In genomic region chr2:73080084-73080483, GRCm38 (mm10) we compare ENCODE assay signal across 14 mouse cellular contexts.
A peak's percentile ranks its signal among the peaks of the same experiment; 100 is the strongest.
DNase-seq lines count a peak whose midpoint lies in the region; ATAC-seq and TF ChIP-seq lines count a peak whose summit lies in the region.
"Had no signal": no experiment of that assay in that cellular context is flagged by ENCODE, and none has a peak within 500 bp of the region (broad histone marks: within the 10 kb centered on the region; RNA-seq: fewer than 3 reads in every experiment).

No protein-coding gene starts in this region.

- H3K4me3 ChIP-seq in heart, adult 2 months = no peak overlapping the region
- no peak overlapping the region for H3K4me3 ChIP-seq in midbrain, postnatal 0 days (ENCODE audit: low read depth, low read length)
- no peak overlapping the region for H3K4me3 ChIP-seq in midbrain, embryonic 13.5 days (replicated peaks)
- H3K4me3 ChIP-seq: hindbrain, embryonic 12.5 days; limb, embryonic 15.5 days had no signal

- TF ChIP-seq CTCF in heart, adult 2 months (IDR thresholded peaks at IDR 0.05) = 0 out of 2 replicates have a peak, but pooled peaks have one; percentile 16
- peak; percentile 57 for TF ChIP-seq CTCF in midbrain, postnatal 0 days (IDR thresholded peaks at IDR 0.05)

- H3K4me1 ChIP-seq in heart, adult 2 months (ENCODE audit: control insufficient read depth, insufficient read depth, low read length) = no peaks in the 10 kb centered on the region
- H3K4me1 ChIP-seq in midbrain, postnatal 0 days (ENCODE audit: insufficient read depth, low read length) = no peaks in the 10 kb centered on the region
- 0 out of 2 replicates have a peak, but pooled peaks cover under 1% of the 10 kb centered on the region for H3K4me1 ChIP-seq in midbrain, embryonic 13.5 days (replicated peaks)
- H3K4me1 ChIP-seq: limb, embryonic 15.5 days had no signal

- H3K4me2 ChIP-seq in midbrain, postnatal 0 days (ENCODE audit: low read depth, low read length, poor library complexity, severe bottlenecking) = no peak overlapping the region
- no peak overlapping the region for H3K4me2 ChIP-seq in midbrain, embryonic 13.5 days (replicated peaks)
- H3K4me2 ChIP-seq: hindbrain, embryonic 12.5 days; limb, embryonic 15.5 days had no signal

- no peaks in the 10 kb centered on the region for H3K27me3 ChIP-seq in heart, adult 2 months (ENCODE audit: control insufficient read depth, insufficient read depth, low read length)
- no peaks in the 10 kb centered on the region for H3K27me3 ChIP-seq in midbrain, postnatal 0 days (ENCODE audit: insufficient read depth, low read length)
- H3K27me3 ChIP-seq in midbrain, embryonic 13.5 days = no peaks in the 10 kb centered on the region
- H3K27me3 ChIP-seq: hindbrain, embryonic 12.5 days; limb, embryonic 15.5 days had no signal

- no peak overlapping the region for H3K27ac ChIP-seq in heart, adult 2 months
- no peak overlapping the region for H3K27ac ChIP-seq in midbrain, postnatal 0 days (ENCODE audit: low read depth, low read length)
- H3K27ac ChIP-seq in midbrain, embryonic 13.5 days = no peak overlapping the region
- H3K27ac ChIP-seq: hindbrain, embryonic 12.5 days; limb, embryonic 15.5 days had no signal

- no peaks in the 10 kb centered on the region for H3K9me3 ChIP-seq in midbrain, postnatal 0 days (ENCODE audit: low read length)
- H3K9me3 ChIP-seq in midbrain, embryonic 13.5 days = no peaks in the 10 kb centered on the region
- H3K9me3 ChIP-seq: hindbrain, embryonic 12.5 days; limb, embryonic 15.5 days had no signal

- 25% methylated on average over 2 of the region's 2 CpGs for WGBS in heart, adult 2 months
- 77% methylated on average over 2 of the region's 2 CpGs for whole genome bisulfite sequencing in midbrain, postnatal 0 days
- no CpG with 5 or more reads among the region's 2 CpGs for WGBS in midbrain, embryonic 13.5 days

- no peak overlapping the region for H3K9ac ChIP-seq in heart, adult 2 months (ENCODE audit: low read depth, low read length)
- no peak overlapping the region for H3K9ac ChIP-seq in midbrain, postnatal 0 days (replicated peaks; ENCODE audit: low read length, poor library complexity, severe bottlenecking)
- H3K9ac ChIP-seq in midbrain, embryonic 13.5 days (replicated peaks) = no peak overlapping the region
- H3K9ac ChIP-seq: hindbrain, embryonic 12.5 days; limb, embryonic 15.5 days had no signal

- H3K79me2 ChIP-seq in heart, adult 2 months (replicated peaks; ENCODE audit: control insufficient read depth, insufficient read depth, low read length) = no peaks in the 10 kb centered on the region

- H3K36me3 ChIP-seq in heart, adult 2 months (ENCODE audit: control insufficient read depth, insufficient read depth, low read length) = no peaks in the 10 kb centered on the region
- H3K36me3 ChIP-seq in midbrain, postnatal 0 days (ENCODE audit: insufficient read depth, low read length) = no peaks in the 10 kb centered on the region
- no peaks in the 10 kb centered on the region for H3K36me3 ChIP-seq in midbrain, embryonic 13.5 days
- H3K36me3 ChIP-seq: hindbrain, embryonic 12.5 days; limb, embryonic 15.5 days had no signal

- intact Hi-C loops in heart, adult 2 months (cut with DNase I) = no loop called here
- intact Hi-C loops in heart, postnatal 10 days (cut with DNase I) = no loop called here

- DNase-seq in heart, adult 2 months = no peak
- no peak for DNase-seq in heart, postnatal 10 days
- DNase-seq in midbrain, postnatal 0 days (ENCODE audit: low spot score) = peak; percentile 32
- DNase-seq in T-cell, adult 2 months (ENCODE audit: low spot score) = peak; percentile 11
- peak; percentile 29 for DNase-seq in naive thymus-derived CD4-positive, alpha-beta T cell, adult 2 months (ENCODE audit: low read depth)
- no peak for DNase-seq in adrenal gland, adult 8-10 months
- DNase-seq in gastrocnemius, postnatal 4 days (ENCODE audit: low spot score in 2 of 2) = no peak
- DNase-seq: cerebellum, adult 18-20 months; thymus, adult 2 months had no signal

- no peak for TF ChIP-seq POLR2A in heart, adult 2 months (IDR thresholded peaks at IDR 0.05; ENCODE audit: insufficient read depth, low read depth, low read length)

- ATAC-seq in midbrain, postnatal 0 days (ENCODE audit: low FRiP score) = no peak
- no peak for ATAC-seq in midbrain, embryonic 13.5 days
- ATAC-seq: forebrain, embryonic 16.5 days; midbrain, embryonic 16.5 days had no signal

- TF ChIP-seq EP300 in heart, adult 2 months (IDR thresholded peaks at IDR 0.05; ENCODE audit: insufficient read depth, low read depth, low read length) = no peak

Comparison
In these comparisons a context has a peak if more than half of its experiments do, and no peak if none do; other contexts are left out.
1. DNase-seq: peak in midbrain, postnatal 0 days (single experiment), T-cell, adult 2 months (single experiment) and naive thymus-derived CD4-positive, alpha-beta T cell, adult 2 months (single experiment); none in heart, adult 2 months (0 of 2), heart, postnatal 10 days (0 of 2), adrenal gland, adult 8-10 months (single experiment) and gastrocnemius, postnatal 4 days (0 of 2).